Mouse (Mus musculus) midbrain, embryonic 12.5 days (tissue): ENCODE results near the gene Ninl. TPM values are rescaled to one million over a fixed set of nuclear protein-coding genes. Genes with fewer than 3 reads are reported as not detected.
"Not testable (repeated sequence)": the region's sequence is repeated elsewhere in the genome, so short reads cannot be mapped to it uniquely, and the experiment has no call there.

ENCODE experiments used
- ATAC-seq: fragments of 200-750 bp; cut with Nextera tagmentation; 2 replicates; pipeline ENCODE4 v1.8.0; 2017; ENCODE audit warnings: low read depth, moderate TSS enrichment, moderate library complexity; ENCODE audit not compliant: low FRiP score
- H3K27ac ChIP-seq: fragments of 300-500 bp; sonication (generic); replicated peaks from 2 replicates; pipeline ENCODE4 v1.5.1; 2016; ENCODE audit warnings: mild to moderate bottlenecking
- H3K27me3 ChIP-seq: fragments of 300-500 bp; sonication (generic); 2 replicates; pipeline ENCODE4 v1.6.1; 2016; ENCODE audit warnings: mild to moderate bottlenecking
- H3K36me3 ChIP-seq: fragments of 300-500 bp; sonication (generic); 2 replicates; pipeline ENCODE4 v1.6.1; 2016
- H3K4me1 ChIP-seq: fragments of 300-500 bp; sonication (generic); 2 replicates; pipeline ENCODE4 v1.6.1; 2016
- H3K4me2 ChIP-seq: fragments of 300-500 bp; sonication (generic); replicated peaks from 2 replicates; pipeline ENCODE4 v1.6.1; 2016; ENCODE audit warnings: mild to moderate bottlenecking, moderate library complexity
- H3K4me3 ChIP-seq: fragments of 300-500 bp; sonication (generic); 2 replicates; pipeline ENCODE4 v1.5.1; 2016; ENCODE audit warnings: mild to moderate bottlenecking
- H3K9ac ChIP-seq: fragments of 300-500 bp; sonication (generic); replicated peaks from 2 replicates; pipeline ENCODE4 v1.6.1; 2016; ENCODE audit warnings: mild to moderate bottlenecking, moderate library complexity
- H3K9me3 ChIP-seq: fragments of 300-500 bp; sonication (generic); 2 replicates; pipeline ENCODE4 v1.6.1; 2016; ENCODE audit warnings: mild to moderate bottlenecking
- WGBS: fragments of 180-500 bp; shearing (Covaris S2); methylation state at CpG from one replicate; pipeline ENCODE4 v1.1.7; 2016; 5-methylcytosine and 5-hydroxymethylcytosine counted together
- polyA plus RNA-seq: library from polyadenylated mRNA; unstranded; fragments of >200 nt; fragmentation: Nextera tagmentation; extraction: Ambion mirVana; gene quantifications from 2 replicates; pipeline ENCODE4 v1.2.1, GENCODE M21; 2016

Ninl gene
- polyA plus RNA-seq, 1 experiment from 2014 or later: 16.0 TPM

- H3K36me3 ChIP-seq: peaks cover 69% of the 10 kb centered on the region
- not testable (repeated sequence) for H3K9ac ChIP-seq, H3K27ac ChIP-seq, H3K4me1 ChIP-seq, H3K4me3 ChIP-seq, H3K4me2 ChIP-seq, ATAC-seq, H3K27me3 ChIP-seq, H3K9me3 ChIP-seq
- 97% methylated on average over 5 of the region's 5 CpGs for WGBS
Observed at GRCm38 (mm10) chr2:150947341-150947740, 91.8 kb downstream of the Ninl start.

- Histone ChIP-seq H3K27me3 (no peaks in the 10 kb centered on the region), H3K4me2 (no peak overlapping the region), H3K9me3 (no peaks in the 10 kb centered on the region), H3K4me1 (no peaks in the 10 kb centered on the region), H3K27ac (no peak overlapping the region), H3K9ac (no peak overlapping the region), H3K4me3 (no peak overlapping the region), H3K36me3 (peaks cover 40% of the 10 kb centered on the region)
- no peak for ATAC-seq
- WGBS: 95% methylated on average over 5 of the region's 5 CpGs
Observed at GRCm38 (mm10) chr2:150944017-150944416, 95.2 kb downstream of the Ninl start.

- no peak for ATAC-seq
- WGBS: 91% methylated on average over 4 of the region's 4 CpGs
- Histone ChIP-seq H3K4me3 (no peak overlapping the region), H3K9ac (no peak overlapping the region), H3K27me3 (no peaks in the 10 kb centered on the region), H3K4me1 (no peaks in the 10 kb centered on the region), H3K36me3 (peaks cover 64% of the 10 kb centered on the region), H3K27ac (no peak overlapping the region), H3K9me3 (no peaks in the 10 kb centered on the region), H3K4me2 (no peak overlapping the region)
Observed at GRCm38 (mm10) chr2:150934659-150935058, 104.5 kb downstream of the Ninl start.

- H3K9ac ChIP-seq: no peak overlapping the region
- no peak for ATAC-seq
- WGBS: 83% methylated on average over 19 of the region's 19 CpGs
Observed at GRCm38 (mm10) chr2:150933482-150933881, 105.7 kb downstream of the Ninl start.

GRCm38 (mm10) chr2:150930806-150931205, 108.4 kb downstream of the Ninl start:
- Histone ChIP-seq H3K9ac (no peak overlapping the region), H3K36me3 (peaks cover 59% of the 10 kb centered on the region), H3K4me1 (no peaks in the 10 kb centered on the region), H3K27ac (no peak overlapping the region), H3K4me3 (no peak overlapping the region), H3K4me2 (no peak overlapping the region), H3K9me3 (no peaks in the 10 kb centered on the region), H3K27me3 (no peaks in the 10 kb centered on the region)
- WGBS: 84% methylated on average over 3 of the region's 3 CpGs
- no peak for ATAC-seq

More at GRCm38 (mm10) chr2:150933482-150933881, 105.7 kb downstream of the Ninl start:
- no peaks in the 10 kb centered on the region for H3K4me1 ChIP-seq
- no peaks in the 10 kb centered on the region for H3K27me3 ChIP-seq
- H3K36me3 ChIP-seq: peaks cover 64% of the 10 kb centered on the region
- H3K27ac ChIP-seq: no peak overlapping the region
- H3K4me3 ChIP-seq: no peak overlapping the region
- no peak overlapping the region for H3K4me2 ChIP-seq
- H3K9me3 ChIP-seq: no peaks in the 10 kb centered on the region

GRCm38 (mm10) chr2:150929156-150929555, 110.0 kb downstream of the Ninl start:
- 88% methylated on average over 6 of the region's 6 CpGs for WGBS
- H3K4me1 ChIP-seq: no peaks in the 10 kb centered on the region
- no peak overlapping the region for H3K4me2 ChIP-seq
- no peak overlapping the region for H3K4me3 ChIP-seq
- no peaks in the 10 kb centered on the region for H3K27me3 ChIP-seq
- ATAC-seq: no peak
- no peak overlapping the region for H3K27ac ChIP-seq
- no peaks in the 10 kb centered on the region for H3K9me3 ChIP-seq
- no peak overlapping the region for H3K9ac ChIP-seq
- peaks cover 53% of the 10 kb centered on the region for H3K36me3 ChIP-seq

- H3K4me2 ChIP-seq: no peak overlapping the region
- peaks cover 47% of the 10 kb centered on the region for H3K36me3 ChIP-seq
- WGBS: 96% methylated on average over 11 of the region's 11 CpGs
- H3K4me3 ChIP-seq: no peak overlapping the region
- H3K27me3 ChIP-seq: no peaks in the 10 kb centered on the region
- H3K27ac ChIP-seq: no peak overlapping the region
- no peak for ATAC-seq
- H3K9me3 ChIP-seq: no peaks in the 10 kb centered on the region
- H3K4me1 ChIP-seq: no peaks in the 10 kb centered on the region
- H3K9ac ChIP-seq: no peak overlapping the region
Observed at GRCm38 (mm10) chr2:150927038-150927720, 112.0 kb downstream of the Ninl start.

GRCm38 (mm10) chr2:150923505-150923904, 115.7 kb downstream of the Ninl start:
- ATAC-seq: no peak
- H3K9me3 ChIP-seq: no peaks in the 10 kb centered on the region
- H3K4me1 ChIP-seq: no peaks in the 10 kb centered on the region
- H3K9ac ChIP-seq: no peak overlapping the region
- no peak overlapping the region for H3K27ac ChIP-seq
- H3K36me3 ChIP-seq: peaks cover 40% of the 10 kb centered on the region
- no peak overlapping the region for H3K4me2 ChIP-seq
- no peaks in the 10 kb centered on the region for H3K27me3 ChIP-seq
- H3K4me3 ChIP-seq: no peak overlapping the region
- 92% methylated on average over 7 of the region's 7 CpGs for WGBS

GRCm38 (mm10) chr2:150923026-150923425, 116.2 kb downstream of the Ninl start:
- ATAC-seq: no peak
- Histone ChIP-seq H3K4me3 (no peak overlapping the region), H3K4me2 (no peak overlapping the region), H3K9me3 (no peaks in the 10 kb centered on the region), H3K4me1 (no peaks in the 10 kb centered on the region), H3K27ac (no peak overlapping the region), H3K9ac (no peak overlapping the region), H3K36me3 (peaks cover 43% of the 10 kb centered on the region), H3K27me3 (no peaks in the 10 kb centered on the region)
- WGBS: 92% methylated on average over 3 of the region's 3 CpGs

- no peak overlapping the region for H3K4me3 ChIP-seq
- H3K36me3 ChIP-seq: peaks cover 42% of the 10 kb centered on the region
- H3K4me1 ChIP-seq: no peaks in the 10 kb centered on the region
- ATAC-seq: no peak
- 98% methylated on average over 4 of the region's 4 CpGs for WGBS
- H3K27ac ChIP-seq: no peak overlapping the region
- H3K9ac ChIP-seq: no peak overlapping the region
- H3K9me3 ChIP-seq: no peaks in the 10 kb centered on the region
- H3K27me3 ChIP-seq: no peaks in the 10 kb centered on the region
- H3K4me2 ChIP-seq: no peak overlapping the region
Observed at GRCm38 (mm10) chr2:150922165-150922564, 117.0 kb downstream of the Ninl start.

GRCm38 (mm10) chr2:150921697-150922096, 117.5 kb downstream of the Ninl start:
- 92% methylated on average over 6 of the region's 6 CpGs for WGBS
- Histone ChIP-seq H3K36me3 (peaks cover 42% of the 10 kb centered on the region), H3K4me2 (no peak overlapping the region), H3K27me3 (no peaks in the 10 kb centered on the region), H3K4me1 (no peaks in the 10 kb centered on the region), H3K4me3 (no peak overlapping the region), H3K27ac (no peak overlapping the region), H3K9ac (no peak overlapping the region), H3K9me3 (no peaks in the 10 kb centered on the region)
- no peak for ATAC-seq

- H3K4me2 ChIP-seq: no peak overlapping the region
- H3K27ac ChIP-seq: no peak overlapping the region
- no peak for ATAC-seq
- no peak overlapping the region for H3K4me3 ChIP-seq
- H3K27me3 ChIP-seq: no peaks in the 10 kb centered on the region
- H3K4me1 ChIP-seq: no peaks in the 10 kb centered on the region
- peaks cover 43% of the 10 kb centered on the region for H3K36me3 ChIP-seq
- 96% methylated on average over 3 of the region's 3 CpGs for WGBS
- no peaks in the 10 kb centered on the region for H3K9me3 ChIP-seq
- H3K9ac ChIP-seq: no peak overlapping the region
Observed at GRCm38 (mm10) chr2:150920543-150920942, 118.6 kb downstream of the Ninl start.

GRCm38 (mm10) chr2:150918720-150919119, 120.5 kb downstream of the Ninl start:
- Histone ChIP-seq H3K4me2 (no peak overlapping the region), H3K4me3 (no peak overlapping the region), H3K9me3 (no peaks in the 10 kb centered on the region), H3K27me3 (no peaks in the 10 kb centered on the region), H3K9ac (no peak overlapping the region), H3K4me1 (no peaks in the 10 kb centered on the region), H3K27ac (no peak overlapping the region), H3K36me3 (peaks cover 35% of the 10 kb centered on the region)
- 92% methylated on average over 3 of the region's 3 CpGs for WGBS
- no peak for ATAC-seq
